Mouse (Mus musculus) thymus, postnatal 10 days (tissue): ENCODE results near the gene Gpam.
"Not testable (repeated sequence)": the region's sequence is repeated elsewhere in the genome, so short reads cannot be mapped to it uniquely, and the experiment has no call there.

Experiments used
- DNase-seq, 2 experiments: peaks; one replicate each; pipeline ENCODE4 v3.0.0; 2021; ENCODE audit warnings: low spot score in 2 of 2

Gene Gpam

GRCm38 (mm10) chr19:55127072-55127718 is at the start of gene Gpam:
Gene Gpam, minus strand, starts transcription at chr19:55127238.
- no peak for DNase-seq

- DNase-seq, result no peak
Measured at GRCm38 (mm10) chr19:55171585-55171984, 44.5 kb upstream of the Gpam start.

GRCm38 (mm10) chr19:55170399-55170798 is 43.4 kb upstream of the Gpam start:
- DNase-seq, result no peak

GRCm38 (mm10) chr19:55169236-55169729 is 42.2 kb upstream of the Gpam start:
- not testable (repeated sequence) for DNase-seq

- DNase-seq, result no peak
Measured at GRCm38 (mm10) chr19:55168360-55168759, 41.3 kb upstream of the Gpam start.

GRCm38 (mm10) chr19:55167741-55168140 is 40.7 kb upstream of the Gpam start:
- no peak for DNase-seq

GRCm38 (mm10) chr19:55166741-55167140 is 39.7 kb upstream of the Gpam start:
- DNase-seq, result no peak

- no peak for DNase-seq
Measured at GRCm38 (mm10) chr19:55165954-55166353, 38.9 kb upstream of the Gpam start.

GRCm38 (mm10) chr19:55165183-55165865 is 38.3 kb upstream of the Gpam start:
- DNase-seq, result no peak

- no peak for DNase-seq
Measured at GRCm38 (mm10) chr19:55164162-55164561, 37.1 kb upstream of the Gpam start.

- no peak for DNase-seq
Measured at GRCm38 (mm10) chr19:55162271-55162670, 35.2 kb upstream of the Gpam start.

GRCm38 (mm10) chr19:55159826-55160225 is 32.8 kb upstream of the Gpam start:
- no peak for DNase-seq

GRCm38 (mm10) chr19:55158606-55159005 is 31.6 kb upstream of the Gpam start:
- no peak for DNase-seq

- no peak for DNase-seq
Measured at GRCm38 (mm10) chr19:55157029-55157428, 30.0 kb upstream of the Gpam start.

- no peak for DNase-seq
Measured at GRCm38 (mm10) chr19:55152983-55153382, 25.9 kb upstream of the Gpam start.

GRCm38 (mm10) chr19:55152274-55152673 is 25.2 kb upstream of the Gpam start:
- not testable (repeated sequence) for DNase-seq

GRCm38 (mm10) chr19:55149646-55150045 is 22.6 kb upstream of the Gpam start:
- DNase-seq, result no peak

GRCm38 (mm10) chr19:55148109-55148508 is 21.1 kb upstream of the Gpam start:
- no peak for DNase-seq

GRCm38 (mm10) chr19:55147568-55147967 is 20.5 kb upstream of the Gpam start:
- no peak for DNase-seq

GRCm38 (mm10) chr19:55145136-55145535 is 18.1 kb upstream of the Gpam start:
- no peak for DNase-seq

GRCm38 (mm10) chr19:55144691-55145090 is 17.7 kb upstream of the Gpam start:
- no peak for DNase-seq

- no peak for DNase-seq
Measured at GRCm38 (mm10) chr19:55143391-55144300, 16.6 kb upstream of the Gpam start.
